Mouse (Mus musculus): ENCODE measurements around the gene Klk13. TPM values are rescaled to one million over a fixed set of nuclear protein-coding genes. Genes with fewer than 3 reads are reported as not detected.

The Klk13 gene
- polyA plus RNA-seq, 1 experiment, result not detected

DNA sequence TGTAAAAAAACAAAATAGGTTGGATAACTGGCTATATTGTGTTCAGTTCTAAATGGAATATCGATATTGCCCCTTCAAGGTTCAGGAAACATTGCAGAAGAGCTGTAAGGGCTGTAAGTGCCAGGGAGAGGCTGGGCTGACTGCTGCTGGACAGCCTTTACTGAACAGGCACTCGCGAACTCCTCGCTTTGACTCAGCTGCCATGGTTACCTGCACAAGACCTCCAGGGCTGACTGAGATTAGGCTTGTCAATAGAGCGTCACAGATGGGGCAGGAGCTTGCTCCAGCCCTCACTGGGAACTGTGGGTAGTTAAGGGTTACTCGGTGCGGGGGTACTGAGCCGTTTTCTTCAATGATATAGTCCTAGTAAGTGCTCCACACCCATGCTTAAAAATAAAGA, 54.1 kb downstream of the Klk13 start:
- no peak for TF ChIP-seq GATA1 (IDR thresholded peaks at IDR 0.05; ENCODE audit: low read length)

DNA sequence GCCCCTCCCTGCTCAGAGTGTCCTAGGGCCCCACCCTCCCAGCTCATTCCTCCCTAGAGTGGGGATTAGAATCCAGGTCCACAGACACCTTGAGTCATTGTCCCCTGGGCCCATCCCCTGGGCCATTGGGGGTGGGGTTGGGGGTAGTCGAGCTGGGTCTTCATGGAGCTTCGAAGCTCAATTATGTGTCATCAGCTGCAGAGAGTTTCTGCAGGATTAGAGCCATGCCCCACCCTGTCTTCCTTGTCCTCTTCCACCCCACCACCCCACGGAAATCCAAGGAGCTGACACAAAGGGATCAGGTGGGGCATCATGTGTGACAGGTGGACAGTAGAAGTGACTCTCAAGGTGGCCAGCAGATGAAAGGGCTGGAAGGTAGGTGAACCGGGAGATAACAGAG, 56.2 kb downstream of the Klk13 start, which contains the start of gene Klk12:
TSS of gene Klk12 (plus strand) at position 301 of the 400 bp plus-strand sequence.
- TF ChIP-seq GATA1 (IDR thresholded peaks at IDR 0.05; ENCODE audit: low read length), result no peak

DNA sequence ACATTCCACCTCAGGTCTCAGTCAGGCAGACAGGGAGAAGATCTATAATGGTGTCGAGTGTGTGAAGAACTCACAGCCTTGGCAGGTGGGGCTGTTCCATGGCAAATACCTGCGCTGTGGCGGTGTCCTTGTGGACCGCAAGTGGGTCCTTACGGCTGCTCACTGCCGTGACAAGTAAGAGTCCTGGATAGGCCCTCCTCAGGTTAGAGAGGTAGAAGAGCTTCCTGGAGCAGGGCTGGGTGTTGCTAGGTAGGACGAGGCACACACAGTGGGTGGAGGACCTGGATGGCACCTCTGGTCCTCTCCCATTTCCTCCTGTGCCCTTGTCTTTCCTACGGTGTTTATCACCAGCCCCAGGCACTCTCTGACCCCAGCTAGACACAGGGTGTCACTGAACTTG, 57.3 kb downstream of the Klk13 start:
- no peak for TF ChIP-seq GATA1 (IDR thresholded peaks at IDR 0.05; ENCODE audit: low read length)

DNA sequence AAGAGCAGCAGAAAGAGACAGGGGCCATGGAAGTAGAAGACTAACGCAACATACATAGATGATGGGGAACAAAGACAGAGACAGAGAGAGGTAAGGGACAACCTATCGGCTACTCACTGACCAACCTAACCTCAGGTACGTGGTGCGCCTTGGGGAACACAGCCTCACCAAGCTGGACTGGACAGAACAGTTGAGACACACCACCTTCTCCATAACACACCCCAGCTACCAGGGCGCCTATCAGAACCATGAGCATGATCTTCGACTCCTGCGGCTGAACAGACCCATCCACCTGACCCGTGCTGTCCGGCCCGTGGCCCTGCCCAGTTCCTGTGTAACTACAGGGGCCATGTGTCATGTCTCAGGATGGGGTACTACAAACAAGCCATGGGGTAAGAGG, 58.3 kb downstream of the Klk13 start:
- no peak for TF ChIP-seq GATA1 (IDR thresholded peaks at IDR 0.05; ENCODE audit: low read length)

DNA sequence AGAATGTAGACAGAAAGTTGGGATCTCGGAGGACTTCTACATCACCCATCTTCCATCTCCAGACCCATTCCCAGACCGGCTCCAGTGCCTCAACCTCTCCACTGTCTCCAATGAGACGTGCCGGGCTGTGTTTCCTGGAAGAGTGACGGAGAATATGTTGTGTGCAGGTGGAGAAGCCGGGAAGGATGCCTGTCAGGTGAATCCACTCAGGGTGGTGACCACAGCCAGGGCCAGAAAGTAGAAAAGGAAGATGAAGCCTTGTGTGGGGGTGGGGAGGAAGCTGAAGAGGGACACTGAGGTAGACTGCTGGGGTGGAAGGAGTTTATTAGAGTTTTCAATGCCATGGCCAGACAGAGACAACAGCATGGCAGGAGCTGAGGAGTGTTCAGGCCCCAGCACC, 59.5 kb downstream of the Klk13 start:
- no peak for TF ChIP-seq GATA1 (IDR thresholded peaks at IDR 0.05; ENCODE audit: low read length)

DNA sequence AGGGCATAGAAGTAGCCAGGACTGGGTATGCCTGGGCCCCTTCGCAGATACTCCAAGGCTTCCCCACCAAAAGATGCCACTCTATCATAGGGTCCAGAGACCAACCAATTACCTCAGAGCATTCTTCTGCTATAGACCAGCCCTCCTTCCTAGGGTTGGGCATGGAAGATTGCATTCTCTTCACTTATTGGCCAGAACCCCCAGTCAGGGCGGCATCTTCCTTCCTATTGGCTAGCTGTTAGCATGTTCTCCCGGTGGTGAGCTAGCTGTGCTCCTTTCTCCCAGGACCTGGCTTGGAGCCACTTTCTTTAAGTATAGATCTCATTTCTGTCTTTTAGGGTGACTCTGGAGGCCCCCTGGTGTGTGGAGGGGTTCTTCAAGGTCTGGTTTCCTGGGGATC, 60.5 kb downstream of the Klk13 start:
- TF ChIP-seq GATA1 (IDR thresholded peaks at IDR 0.05; ENCODE audit: low read length), result no peak

DNA sequence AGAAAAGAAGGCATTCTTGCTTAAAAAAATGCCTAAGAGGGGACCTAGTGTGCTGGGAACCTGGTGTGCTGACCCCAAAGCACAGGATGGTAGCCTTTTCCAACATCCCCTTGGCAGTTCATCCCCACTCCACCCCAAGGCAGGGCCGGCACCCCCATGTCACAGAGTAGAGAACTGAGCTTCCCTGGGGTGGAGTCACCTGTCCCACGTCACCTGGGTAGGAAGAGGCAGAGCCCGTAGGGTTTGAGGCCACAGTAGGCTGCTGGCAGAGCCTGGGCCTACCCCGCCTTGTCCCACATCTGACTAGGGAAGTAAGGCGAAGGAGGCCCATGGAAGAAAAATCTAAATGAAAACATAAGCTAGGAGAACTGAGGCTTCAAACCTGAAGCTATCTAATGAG, 62.0 kb downstream of the Klk13 start, which contains the start of gene Klk11:
TSS of gene Klk11 (plus strand) at position 241 of the 400 bp plus-strand sequence.
- TF ChIP-seq GATA1 (IDR thresholded peaks at IDR 0.05; ENCODE audit: low read length), result no peak

DNA sequence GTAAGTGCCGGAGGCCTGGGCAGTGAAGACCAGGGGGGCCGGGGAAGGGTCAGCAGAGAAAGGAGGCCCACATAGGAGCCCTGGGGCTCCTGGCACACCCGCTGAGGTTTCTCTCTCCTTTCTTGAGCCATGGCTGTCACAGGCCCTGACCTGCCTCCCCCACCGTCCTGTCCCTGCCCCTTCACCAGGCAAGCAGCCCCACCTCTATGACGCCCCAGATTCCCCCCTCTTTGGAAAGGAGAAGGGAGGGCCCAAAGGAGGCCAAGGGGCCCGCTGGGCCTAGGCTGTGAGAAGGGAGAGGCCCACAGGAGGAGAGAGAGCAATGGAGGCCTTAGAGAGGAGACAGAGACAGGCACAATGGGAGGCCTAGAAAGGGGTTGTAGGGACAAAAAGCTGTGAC, 62.4 kb downstream of the Klk13 start:
- TF ChIP-seq GATA1 (IDR thresholded peaks at IDR 0.05; ENCODE audit: low read length), result no peak

DNA sequence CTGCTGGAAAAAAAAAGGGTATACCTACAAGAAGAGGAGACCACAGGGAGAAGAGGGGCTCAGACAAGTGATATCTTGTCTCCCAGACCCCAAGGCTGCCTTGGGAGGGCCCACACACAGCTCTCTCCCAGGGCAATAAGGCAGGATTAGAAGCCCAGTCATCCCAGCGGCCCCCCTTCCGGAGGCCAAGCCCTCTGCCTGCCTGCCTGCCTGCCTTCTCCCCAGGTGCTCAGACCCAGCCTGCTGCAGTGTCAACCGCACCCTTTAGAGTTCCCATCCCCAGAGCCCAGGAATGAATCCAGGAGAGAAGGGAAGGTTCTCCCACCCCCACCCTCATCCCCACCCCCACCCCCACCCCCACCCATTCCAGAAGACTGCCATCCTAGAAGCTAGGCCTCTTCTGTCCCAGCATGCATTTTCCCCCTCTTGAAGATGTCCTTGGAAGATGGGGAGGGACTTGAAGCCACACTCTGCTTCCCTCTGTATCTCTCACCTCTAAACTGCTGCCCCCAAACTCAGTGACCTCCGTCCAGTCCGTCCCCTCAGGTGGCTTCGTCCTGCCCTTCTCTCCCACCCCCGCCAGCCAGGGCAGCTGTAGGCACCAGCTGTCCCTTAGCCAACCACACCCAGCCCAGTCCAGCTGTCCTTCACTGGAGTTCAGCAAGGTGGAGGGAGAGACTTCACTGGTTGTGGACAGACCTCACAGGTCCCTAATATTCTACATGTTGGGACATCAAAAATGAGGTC, 63.1 kb downstream of the Klk13 start:
- TF ChIP-seq GATA1 (IDR thresholded peaks at IDR 0.05; ENCODE audit: low read length), result no peak

DNA sequence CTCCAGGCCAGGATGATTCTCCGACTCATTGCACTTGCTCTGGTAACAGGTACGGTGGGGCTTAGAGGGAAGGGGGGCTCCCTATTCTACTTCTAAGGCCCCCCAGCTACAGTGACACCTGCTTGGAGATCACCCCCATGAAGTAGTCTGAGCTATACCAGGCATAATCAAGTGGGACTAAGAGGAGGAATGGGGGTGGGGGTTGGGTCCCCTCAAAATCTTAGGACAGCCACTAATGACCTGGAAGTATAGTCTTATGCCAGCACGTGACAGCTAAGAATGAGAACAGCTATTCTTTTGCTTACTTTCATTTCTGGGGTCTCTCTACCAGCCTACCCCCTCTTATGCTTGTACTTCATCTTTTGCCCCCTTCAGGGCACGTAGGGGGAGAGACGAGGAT, 64.1 kb downstream of the Klk13 start:
- TF ChIP-seq GATA1 (IDR thresholded peaks at IDR 0.05; ENCODE audit: low read length), result no peak

Other genes with a start within 250 kb of the Klk13 start
- gene Vsig10l, start 249.4 kb upstream of the Klk13 start, polyA plus RNA-seq (2012), result 0.40 and 0.44 TPM in 2 replicates
- not detected in 2 replicates for gene Iglon5, start 222.5 kb upstream of the Klk13 start, polyA plus RNA-seq (2012)
- not detected in 2 replicates for gene 4931406B18Rik, start 206.6 kb upstream of the Klk13 start, polyA plus RNA-seq (2012)
- gene Cd33, start 168.1 kb upstream of the Klk13 start, polyA plus RNA-seq (2012), result not detected in 2 replicates
- 0.09 and 0.15 TPM in 2 replicates for gene Zfp658, start 150.3 kb upstream of the Klk13 start, polyA plus RNA-seq (2012)
- gene Zfp719, start 133.0 kb upstream of the Klk13 start, polyA plus RNA-seq (2012), result 0.09 and 0.12 TPM in 2 replicates
- gene Zfp819, start 105.4 kb upstream of the Klk13 start, polyA plus RNA-seq (2012), result not detected in 2 replicates
- gene Ceacam18, start 77.9 kb upstream of the Klk13 start, polyA plus RNA-seq (2012), result not detected in 2 replicates
- gene Siglece, start 52.4 kb upstream of the Klk13 start, polyA plus RNA-seq (2012), result not detected in 2 replicates
- gene Ctu1, start 40.6 kb upstream of the Klk13 start, polyA plus RNA-seq (2012), result 25.2 and 33.9 TPM in 2 replicates
- not detected in 2 replicates for gene Klk14, start 22.1 kb upstream of the Klk13 start, polyA plus RNA-seq (2012)
- not detected in 2 replicates for gene Klk12, start 56.3 kb downstream of the Klk13 start, polyA plus RNA-seq (2012)
- gene Klk11, start 62.0 kb downstream of the Klk13 start, polyA plus RNA-seq (2012), result not detected in 2 replicates
- gene Klk10, start 68.5 kb downstream of the Klk13 start, polyA plus RNA-seq (2012), result not detected in 2 replicates
- not detected in 2 replicates for gene Klk9, start 79.3 kb downstream of the Klk13 start, polyA plus RNA-seq (2012)
- gene Klk8, start 85.0 kb downstream of the Klk13 start, polyA plus RNA-seq (2012), result not detected in 2 replicates
- gene Klk7, start 98.7 kb downstream of the Klk13 start, polyA plus RNA-seq (2012), result not detected in 2 replicates
- gene Klk6, start 111.9 kb downstream of the Klk13 start, polyA plus RNA-seq (2012), result not detected in 2 replicates
- gene Klk5, start 129.4 kb downstream of the Klk13 start, polyA plus RNA-seq (2012), result not detected in 2 replicates
- gene Klk4, start 168.6 kb downstream of the Klk13 start, polyA plus RNA-seq (2012), result not detected in 2 replicates
- not detected in 2 replicates for gene Klk15, start 221.2 kb downstream of the Klk13 start, polyA plus RNA-seq (2012)
- not detected in 2 replicates for gene Klk1b8, start 238.1 kb downstream of the Klk13 start, polyA plus RNA-seq (2012)

Data from G1E-ER4 (cell line).